Mouse (Mus musculus) CH12.LX (cell line): ENCODE measurements at regions not wholly inside any gene's neighbourhood (a gene's known extent, or its start where the extent isn't known, plus 50 kb on each side); places are given as distances from the start of the nearest gene placed in this dataset.

Source experiments
- DNase-seq: peaks from one replicate; pipeline ENCODE4 v3.0.0-alpha.2; 2013; ENCODE audit errors: extremely low read depth
- H3K27ac ChIP-seq: 2 replicates; pipeline ENCODE4 v1.5.1; 2012; ENCODE audit warnings: low read depth, mild to moderate bottlenecking, control low read depth, moderate library complexity; ENCODE audit not compliant: insufficient read depth
- H3K27me3 ChIP-seq: replicated peaks from 2 replicates; pipeline ENCODE3; 2012; ENCODE audit warnings: inconsistent platforms
- H3K36me3 ChIP-seq, 2 experiments: replicated peaks in 1 of 2; 2 replicates each; pipeline versions ENCODE3 to v1.6.1; 2012; ENCODE audit warnings: inconsistent platforms in 1 of 2, low read length in 1 of 2, mild to moderate bottlenecking in 1 of 2, mixed read lengths in 1 of 2, moderate library complexity in 1 of 2; ENCODE audit not compliant: control insufficient read depth in 1 of 2, insufficient read depth in 1 of 2
- H3K4me1 ChIP-seq, 2 experiments: 2 replicates each; pipeline ENCODE4 v1.6.1; 2012; ENCODE audit warnings: inconsistent platforms in 1 of 2, moderate library complexity in 1 of 2; ENCODE audit not compliant: insufficient read depth in 2 of 2, control insufficient read depth in 1 of 2
- H3K4me2 ChIP-seq: 2 replicates; pipeline ENCODE4 v1.6.1; 2012; ENCODE audit warnings: low read depth, mild to moderate bottlenecking, control low read depth; ENCODE audit not compliant: poor library complexity, insufficient read depth, severe bottlenecking
- H3K4me3 ChIP-seq, 3 experiments: fragments of 150-350 bp in 1 of 3; sonication (generic) in 1 of 3; replicated peaks in 1 of 3; 2 replicates each; pipeline versions ENCODE3 to v1.5.1; 2011 to 2012; ENCODE audit warnings: low read depth in 2 of 3, low read length in 2 of 3, mild to moderate bottlenecking in 2 of 3, moderate library complexity in 2 of 3, control low read depth in 1 of 3, improper control_type of control experiment in 1 of 3, inconsistent platforms in 1 of 3, mixed read lengths in 1 of 3; ENCODE audit not compliant: poor library complexity in 1 of 3
- H3K79me2 ChIP-seq: replicated peaks from 2 replicates; pipeline ENCODE4 v1.6.1; 2012; ENCODE audit warnings: mild to moderate bottlenecking, moderate library complexity; ENCODE audit not compliant: control insufficient read depth, poor library complexity, insufficient read depth, severe bottlenecking; ENCODE audit errors: extremely low read depth
- H3K9ac ChIP-seq: 2 replicates; pipeline ENCODE4 v1.6.1; 2012; ENCODE audit warnings: low read depth, mild to moderate bottlenecking, control low read depth, moderate library complexity; ENCODE audit not compliant: insufficient read depth
- H3K9me3 ChIP-seq: replicated peaks from 2 replicates; pipeline ENCODE3; 2012; ENCODE audit warnings: low read length, inconsistent platforms, mixed read lengths
- CTCF ChIP-seq, 2 experiments: IDR thresholded peaks in 1 of 2; conservative IDR thresholded peaks in 1 of 2; 2 replicates each; pipeline ENCODE4 v1.5.1; 2011 to 2012; ENCODE audit warnings: low read depth in 2 of 2, low read length in 2 of 2, improper control_type of control experiment in 1 of 2, inconsistent platforms in 1 of 2, mild to moderate bottlenecking in 1 of 2, moderate library complexity in 1 of 2
- GABPA ChIP-seq: IDR thresholded peaks from 2 replicates; pipeline ENCODE4 v1.6.1; 2012; ENCODE audit warnings: low read depth, low read length, improper control_type of control experiment, inconsistent platforms; ENCODE audit not compliant: insufficient replicate concordance
- HCFC1 ChIP-seq: IDR thresholded peaks from 2 replicates; pipeline ENCODE4 v1.6.1; 2012; ENCODE audit warnings: low read depth, mild to moderate bottlenecking, inconsistent platforms, low read length, improper control_type of control experiment
- IRF4 ChIP-seq: IDR thresholded peaks from 2 replicates; pipeline ENCODE4 v1.6.1; 2014; ENCODE audit warnings: low read depth, mild to moderate bottlenecking, inconsistent platforms, low read length, improper control_type of control experiment
- MAFK ChIP-seq: IDR thresholded peaks from 2 replicates; pipeline ENCODE4 v1.6.1; 2011; ENCODE audit warnings: low read length, improper control_type of control experiment; ENCODE audit not compliant: insufficient replicate concordance
- MEF2A ChIP-seq: IDR thresholded peaks from 2 replicates; pipeline ENCODE4 v1.6.1; 2014; ENCODE audit warnings: low read depth, mild to moderate bottlenecking, inconsistent platforms, low read length, improper control_type of control experiment, borderline replicate concordance
- MXI1 ChIP-seq: IDR thresholded peaks from 2 replicates; pipeline ENCODE4 v1.6.1; 2011; ENCODE audit warnings: mild to moderate bottlenecking, low read depth, low read length, improper control_type of control experiment
- MYC ChIP-seq: IDR thresholded peaks from 2 replicates; pipeline ENCODE4 v1.6.1; 2011; ENCODE audit warnings: low read depth, mild to moderate bottlenecking, improper control_type of control experiment, low read length
- NELFE ChIP-seq: IDR thresholded peaks from 2 replicates; pipeline ENCODE4 v1.6.1; 2011; ENCODE audit warnings: low read depth, low read length, improper control_type of control experiment
- NRF1 ChIP-seq: IDR thresholded peaks from 2 replicates; pipeline ENCODE4 v1.6.1; 2014; ENCODE audit warnings: low read depth, mild to moderate bottlenecking, inconsistent platforms, low read length, improper control_type of control experiment, moderate library complexity
- POLR2AphosphoS2 ChIP-seq: IDR thresholded peaks from 2 replicates; pipeline ENCODE4 v1.6.1; 2011; ENCODE audit warnings: low read depth, low read length, improper control_type of control experiment
- RCOR1 ChIP-seq: conservative IDR thresholded peaks from 2 replicates; pipeline ENCODE4 v1.6.1; 2012; ENCODE audit warnings: low read depth, mild to moderate bottlenecking, inconsistent platforms, low read length, improper control_type of control experiment
- SIN3A ChIP-seq: IDR thresholded peaks from 2 replicates; pipeline ENCODE4 v1.6.1; 2012; ENCODE audit warnings: low read length, improper control_type of control experiment, inconsistent platforms
- SMC3 ChIP-seq: IDR thresholded peaks from 2 replicates; pipeline ENCODE4 v1.6.1; 2011; ENCODE audit warnings: low read depth, low read length, improper control_type of control experiment
- TCF12 ChIP-seq: IDR thresholded peaks from 2 replicates; pipeline ENCODE4 v1.6.1; 2014; ENCODE audit warnings: low read depth, mild to moderate bottlenecking, inconsistent platforms, low read length, improper control_type of control experiment
- UBTF ChIP-seq: IDR thresholded peaks from 2 replicates; pipeline ENCODE4 v1.6.1; 2012; ENCODE audit warnings: low read depth, mild to moderate bottlenecking, inconsistent platforms, low read length, improper control_type of control experiment, moderate library complexity
- ZKSCAN1 ChIP-seq: IDR thresholded peaks from 2 replicates; pipeline ENCODE4 v1.6.1; 2012; ENCODE audit warnings: low read depth, inconsistent platforms, low read length, improper control_type of control experiment, borderline replicate concordance
- dilution Hi-C: fragments of 300-500 bp; cut with MboI; formaldehyde crosslinking; loops from 2 replicates; pipeline ENCODE4 v1.14.3; 2020; ENCODE audit warnings: low sequenced_read_pairs; ENCODE audit not compliant: extremely low pct_unique_long_range_greater_than_20kb, extremely low pct_ligation_motif_present
- in situ Hi-C: fragments of 300-500 bp; cut with MboI; formaldehyde crosslinking; loops from 3 replicates; pipeline ENCODE4 v1.14.3; 2019; ENCODE audit warnings: low sequenced_read_pairs, low pct_ligation_motif_present, low pct_unique_long_range_greater_than_20kb, mixed read lengths

GRCm38 (mm10) chr1:71764951-71765350, 112.0 kb upstream of the Fn1 start:
- TF ChIP-seq CTCF (conservative IDR thresholded peaks at IDR 0.05 in 1 of 2, IDR thresholded peaks at IDR 0.05 in 1 of 2; ENCODE audit: low read depth in 2 of 2, low read length in 2 of 2): no peak
- no peak for TF ChIP-seq MAFK
- no peak for TF ChIP-seq NRF1
- no peak for TF ChIP-seq UBTF
- TF ChIP-seq MXI1: no peak
- TF ChIP-seq HCFC1: no peak
- TF ChIP-seq SIN3A: no peak
- TF ChIP-seq TCF12: no peak
- Histone ChIP-seq H3K36me3 (no peaks in the 10 kb centered on the region), H3K79me2 (no peaks in the 10 kb centered on the region), H3K9ac (no peak overlapping the region), H3K4me3 (no peak overlapping the region), H3K4me1 (peaks cover 3 to 5% of the 10 kb centered on the region in 2 experiments; a peak in 3 of 4 replicates), H3K27me3 (no peaks in the 10 kb centered on the region), H3K27ac (no peak overlapping the region), H3K4me2 (peak overlapping the region; percentile 24; the same call in 1 of the 2 replicates), H3K9me3 (no peaks in the 10 kb centered on the region)
- dilution Hi-C loops: no loop called here
- in situ Hi-C loops: no loop called here
- DNase-seq: no peak

GRCm38 (mm10) chr1:71763530-71763929, 110.5 kb upstream of the Fn1 start:
- Histone ChIP-seq H3K27ac (no peak overlapping the region), H3K79me2 (no peaks in the 10 kb centered on the region), H3K4me3 (no peak overlapping the region), H3K27me3 (no peaks in the 10 kb centered on the region), H3K4me1 (peaks cover 3 to 8% of the 10 kb centered on the region in 2 experiments; a peak in 3 of 4 replicates), H3K36me3 (no peaks in the 10 kb centered on the region), H3K4me2 (no peak overlapping the region), H3K9me3 (no peaks in the 10 kb centered on the region), H3K9ac (no peak overlapping the region)
- TF ChIP-seq NELFE (no peak), IRF4 (no peak), SIN3A (no peak), SMC3 (no peak), MEF2A (no peak), ZKSCAN1 (no peak), RCOR1 (no peak), POLR2AphosphoS2 (no peak), GABPA (no peak), MYC (no peak)
- dilution Hi-C loops (no loop called here), in situ Hi-C loops (no loop called here)
- DNase-seq: no peak
